18 mouse cellular contexts compared by ENCODE assay signal in the genomic region with DNA sequence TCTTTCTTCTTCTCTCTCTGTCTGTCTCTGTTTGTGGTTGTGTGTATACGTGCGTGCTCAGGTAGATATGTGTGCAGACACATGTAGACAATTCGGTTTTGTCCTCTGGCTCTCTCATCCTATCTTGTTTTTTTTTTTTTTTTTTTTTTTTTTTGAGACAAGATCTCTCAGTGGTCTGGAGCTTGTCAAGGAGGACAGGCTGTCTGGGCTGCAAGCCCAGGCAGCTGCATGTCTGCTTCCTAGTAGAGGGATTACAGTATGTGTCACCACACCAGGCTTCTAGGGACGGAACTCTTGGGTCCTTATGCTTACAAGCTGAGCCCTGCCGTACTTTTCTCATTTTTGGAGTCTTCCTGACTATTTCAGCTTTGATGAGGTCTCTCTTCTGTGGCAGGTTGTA.
DNase-seq lines count a peak whose midpoint lies in the region; ATAC-seq and TF ChIP-seq lines count a peak whose summit lies in the region.
"Had no signal": no experiment of that assay in that cellular context is flagged by ENCODE, and none has a peak within 500 bp of the region (broad histone marks: within the 10 kb centered on the region; RNA-seq: fewer than 3 reads in every experiment).

No protein-coding gene starts in this region.

- no peak for TF ChIP-seq POLR2A in MEL (IDR thresholded peaks at IDR 0.05; ENCODE audit: control insufficient read depth in 1 of 2, insufficient read depth in 1 of 2, low read depth in 1 of 2, low read length in 2 of 2, poor library complexity in 1 of 2)

- whole genome bisulfite sequencing in heart, embryonic 11.5 days (ENCODE audit: insufficient replicate concordance) = 23% methylated on average over 5 of the region's 5 CpGs

- H3K4me2 ChIP-seq in heart, embryonic 11.5 days = no peak overlapping the region
- H3K4me2 ChIP-seq: hindbrain, embryonic 15.5 days; liver, embryonic 15.5 days had no signal

- TF ChIP-seq CTCF in gastrocnemius, adult 2 months (IDR thresholded peaks at IDR 0.05) = no peak
- TF ChIP-seq CTCF in MEL (IDR thresholded peaks at IDR 0.05 in 2 of 3, conservative IDR thresholded peaks at IDR 0.05 in 1 of 3; ENCODE audit: control insufficient read depth in 1 of 3, insufficient read depth in 1 of 3, low read depth in 2 of 3, low read length in 3 of 3, poor library complexity in 1 of 3, severe bottlenecking in 1 of 3) = no peak

- H3K4me1 ChIP-seq in MEL (ENCODE audit: control insufficient read depth in 1 of 2, insufficient read depth in 2 of 2, low read length in 2 of 2) = peaks cover 27 to 36% of the 10 kb centered on the region in 2 experiments
- peaks cover 32% of the 10 kb centered on the region for H3K4me1 ChIP-seq in heart, embryonic 11.5 days (ENCODE audit: control insufficient read depth, insufficient read depth, low read length)
- H3K4me1 ChIP-seq: liver, embryonic 15.5 days had no signal

- TF ChIP-seq EP300 in MEL (IDR thresholded peaks at IDR 0.05; ENCODE audit: low read depth in 1 of 2, low read length in 2 of 2) = peak in 1 of 2 experiments; percentile 33; a peak in 2 of 4 replicates

- ATAC-seq in heart, embryonic 11.5 days (replicated peaks; ENCODE audit: insufficient number of reproducible peaks, low FRiP score, low TSS enrichment) = no peak
- ATAC-seq: lung, postnatal 0 days; midbrain, embryonic 16.5 days had no signal

- H3K4me3 ChIP-seq in gastrocnemius, adult 2 months = no peak overlapping the region
- peak overlapping the region in 1 of 2 experiments; percentile 30; a peak in 1 of 4 replicates for H3K4me3 ChIP-seq in MEL (ENCODE audit: control insufficient read depth in 1 of 2, insufficient read depth in 1 of 2, low read depth in 2 of 2, low read length in 2 of 2)
- H3K4me3 ChIP-seq in heart, embryonic 11.5 days (ENCODE audit: low read depth, low read length) = no peak overlapping the region
- H3K4me3 ChIP-seq: hindbrain, embryonic 15.5 days; liver, embryonic 15.5 days; megakaryocyte, embryonic 14.5 days had no signal

- no peaks in the 10 kb centered on the region for H3K27me3 ChIP-seq in MEL (ENCODE audit: control insufficient read depth in 1 of 2, insufficient read depth in 2 of 2, low read length in 2 of 2)
- no peaks in the 10 kb centered on the region for H3K27me3 ChIP-seq in heart, embryonic 11.5 days (ENCODE audit: control insufficient read depth, insufficient read depth, low read length)
- H3K27me3 ChIP-seq: hindbrain, embryonic 15.5 days; liver, embryonic 15.5 days; megakaryocyte, embryonic 14.5 days had no signal

- peaks cover 0 to 45% of the 10 kb centered on the region in 2 experiments; a peak in 2 of 4 replicates for H3K36me3 ChIP-seq in MEL (ENCODE audit: control insufficient read depth in 1 of 2, insufficient read depth in 2 of 2, low read length in 2 of 2)
- no peaks in the 10 kb centered on the region for H3K36me3 ChIP-seq in heart, embryonic 11.5 days (ENCODE audit: control insufficient read depth, insufficient read depth, low read length)
- H3K36me3 ChIP-seq: hindbrain, embryonic 15.5 days; liver, embryonic 15.5 days had no signal

- H3K27ac ChIP-seq in gastrocnemius, adult 2 months = peak overlapping the region; percentile 68
- peak overlapping the region; percentile 6; the same call in 1 of the 2 replicates for H3K27ac ChIP-seq in MEL (ENCODE audit: control insufficient read depth, low read depth, low read length)
- H3K27ac ChIP-seq in heart, embryonic 11.5 days (ENCODE audit: low read depth, low read length) = peak overlapping the region; percentile 59
- H3K27ac ChIP-seq: hindbrain, embryonic 15.5 days; liver, embryonic 15.5 days had no signal

- peak overlapping the region; percentile 4; the same call in 1 of the 2 replicates for H3K9ac ChIP-seq in MEL (ENCODE audit: control insufficient read depth, low read depth, low read length, poor library complexity, severe bottlenecking)
- 0 out of 2 replicates have a peak overlapping the region, but pooled peaks have one; percentile 28 for H3K9ac ChIP-seq in heart, embryonic 11.5 days (ENCODE audit: low read depth, low read length)
- H3K9ac ChIP-seq: hindbrain, embryonic 15.5 days; liver, embryonic 15.5 days had no signal

- H3K9me3 ChIP-seq in MEL (replicated peaks; ENCODE audit: insufficient read depth, low read length) = no peaks in the 10 kb centered on the region
- no peaks in the 10 kb centered on the region for H3K9me3 ChIP-seq in heart, embryonic 11.5 days (replicated peaks; ENCODE audit: control insufficient read depth, low read length)
- H3K9me3 ChIP-seq: hindbrain, embryonic 15.5 days; liver, embryonic 15.5 days; megakaryocyte, embryonic 14.5 days had no signal

- H3K79me2 ChIP-seq in MEL (ENCODE audit: control insufficient read depth, insufficient read depth, low read length, poor library complexity) = no peaks in the 10 kb centered on the region

- peak; percentile 47 for DNase-seq in gastrocnemius, adult 2 months
- DNase-seq in gastrocnemius, postnatal 4 days (ENCODE audit: low spot score in 2 of 2) = no peak
- DNase-seq in MEL (ENCODE audit: low read depth, low spot score) = peak; percentile 47
- DNase-seq in heart, postnatal 14 days = peak; percentile 46 to 62
- DNase-seq in spleen, adult 12 weeks (ENCODE audit: low spot score) = no peak
- no peak for DNase-seq in thymus, postnatal 4 days
- DNase-seq: B cell, adult 2 months; cerebellum, adult 9-10 months; kidney, adult 11 months; kidney, postnatal 36 days; right cerebral cortex, adult 18-20 months; thymus, postnatal 14 days had no signal

- intact Hi-C loops in gastrocnemius, adult 2 months (cut with DNase I) = loop anchor here (5.0 kb wide), 1 partner anchor 73 kb away; a partner anchor contains a TSS
- intact Hi-C loops in heart, postnatal 14 days (cut with DNase I) = loop anchor here (5.0 kb wide), 1 partner anchor 37 kb away; no protein-coding TSS in a partner anchor

- TF ChIP-seq RAD21 in MEL (IDR thresholded peaks at IDR 0.05; ENCODE audit: low read depth, low read length) = no peak

TF ChIP-seq in MEL, 35 proteins besides CTCF, POLR2A, EP300 and RAD21:
- TF ChIP-seq ETS1 (IDR thresholded peaks at IDR 0.05; ENCODE audit: low read depth, low read length) = peak; percentile 61; the same call in 1 of the 2 replicates
- TF ChIP-seq TCF12 (IDR thresholded peaks at IDR 0.05; ENCODE audit: low read depth, low read length) = peak; percentile 65
- TF ChIP-seq ZNF384 (IDR thresholded peaks at IDR 0.05; ENCODE audit: low read depth, low read length) = peak; percentile 93
- TF ChIP-seq POLR2AphosphoS5 (IDR thresholded peaks at IDR 0.05; ENCODE audit: borderline replicate concordance, low read depth, low read length) = no peak
- TF ChIP-seq USF2 (IDR thresholded peaks at IDR 0.05; ENCODE audit: borderline replicate concordance in 1 of 2, insufficient read depth in 1 of 2, low read depth in 1 of 2, low read length in 2 of 2) = 0 out of 4 replicates have a peak, but pooled peaks of 1 of the 2 experiments have one; percentile 15

Comparison
In these comparisons a context has a peak if more than half of its experiments do, and no peak if none do; other contexts are left out.
1. DNase-seq: peak in gastrocnemius, adult 2 months (single experiment), MEL (single experiment) and heart, postnatal 14 days (2 of 2); none in gastrocnemius, postnatal 4 days (0 of 2), spleen, adult 12 weeks (single experiment) and thymus, postnatal 4 days (single experiment).
2. H3K27ac ChIP-seq: peak in every context shown above with its lines; median percentile 68 in gastrocnemius, adult 2 months; 59 in heart, embryonic 11.5 days; 6 in MEL.